Mouse (Mus musculus): Measurements from ENCODE around the gene Ak8.

Ak8 gene
- long read RNA-seq, experiment 1, partial matches to known transcripts = 0 of 1 reads
- long read RNA-seq, experiment 1, other reads (novel, unspliced or antisense) = 1 of 1 reads
- long read RNA-seq, experiment 2 = 0 reads

- intact Hi-C loops (cut with DNase I) = no loop called here
These were observed at the start of gene Ak8, which contains the start of gene Spaca9 for GRCm38 (mm10) chr2:28699361-28700335. Ak8 (plus strand) TSS chr2:28700164. Spaca9 (minus strand) TSS chr2:28699727.

- intact Hi-C loops (cut with DNase I) = no loop called here
These were observed 49.4 kb upstream of the Ak8 start for GRCm38 (mm10) chr2:28650526-28650925.

GRCm38 (mm10) chr2:28653351-28653750 lies 46.6 kb upstream of the Ak8 start:
- intact Hi-C loops (cut with DNase I) = no loop called here

GRCm38 (mm10) chr2:28654295-28654694 lies 45.7 kb upstream of the Ak8 start:
- intact Hi-C loops (cut with DNase I) = no loop called here

- intact Hi-C loops (cut with DNase I) = no loop called here
These were observed 43.7 kb upstream of the Ak8 start for GRCm38 (mm10) chr2:28656216-28656615.

- intact Hi-C loops (cut with DNase I) = no loop called here
These were observed 37.1 kb upstream of the Ak8 start for GRCm38 (mm10) chr2:28662891-28663290.

GRCm38 (mm10) chr2:28665818-28666217 lies 34.1 kb upstream of the Ak8 start:
- intact Hi-C loops (cut with DNase I) = no loop called here

GRCm38 (mm10) chr2:28671438-28671837 lies 28.5 kb upstream of the Ak8 start:
- intact Hi-C loops (cut with DNase I) = no loop called here

- intact Hi-C loops (cut with DNase I) = no loop called here
These were observed 24.0 kb upstream of the Ak8 start for GRCm38 (mm10) chr2:28676005-28676404.

- intact Hi-C loops (cut with DNase I) = loop anchor here (10.0 kb wide), 1 partner anchor 154 kb away; no protein-coding TSS in a partner anchor
These were observed 19.3 kb upstream of the Ak8 start for GRCm38 (mm10) chr2:28680710-28681109.

GRCm38 (mm10) chr2:28681718-28682117 lies 18.2 kb upstream of the Ak8 start:
- intact Hi-C loops (cut with DNase I) = loop anchor here (10.0 kb wide), 1 partner anchor 153 kb away; no protein-coding TSS in a partner anchor

GRCm38 (mm10) chr2:28685895-28686294 lies 14.1 kb upstream of the Ak8 start:
- intact Hi-C loops (cut with DNase I) = loop anchor here (10.0 kb wide), 1 partner anchor 149 kb away; no protein-coding TSS in a partner anchor

- intact Hi-C loops (cut with DNase I) = loop anchor here (10.0 kb wide), 1 partner anchor 146 kb away; no protein-coding TSS in a partner anchor
These were observed 11.5 kb upstream of the Ak8 start for GRCm38 (mm10) chr2:28688431-28688830.

GRCm38 (mm10) chr2:28692692-28693091 lies 7.3 kb upstream of the Ak8 start:
- intact Hi-C loops (cut with DNase I) = no loop called here

GRCm38 (mm10) chr2:28698566-28698965 lies 1.4 kb upstream of the Ak8 start:
- intact Hi-C loops (cut with DNase I) = no loop called here

GRCm38 (mm10) chr2:28701646-28702262 lies 1.8 kb downstream of the Ak8 start:
- intact Hi-C loops (cut with DNase I) = no loop called here

GRCm38 (mm10) chr2:28706106-28706636 lies 6.2 kb downstream of the Ak8 start:
- intact Hi-C loops (cut with DNase I) = no loop called here

GRCm38 (mm10) chr2:28706787-28707186 lies 6.8 kb downstream of the Ak8 start:
- intact Hi-C loops (cut with DNase I) = no loop called here

GRCm38 (mm10) chr2:28713036-28713435 lies 13.1 kb downstream of the Ak8 start:
- intact Hi-C loops (cut with DNase I) = no loop called here

- intact Hi-C loops (cut with DNase I) = no loop called here
These were observed 22.5 kb downstream of the Ak8 start for GRCm38 (mm10) chr2:28722419-28722818.

- intact Hi-C loops (cut with DNase I) = no loop called here
These were observed 23.9 kb downstream of the Ak8 start for GRCm38 (mm10) chr2:28723912-28724311.

Data from adrenal gland (tissue).